Mouse (Mus musculus) limb, embryonic 13.5 days (tissue): ENCODE measurements at regions not wholly inside any gene's neighbourhood (a gene's known extent, or its start where the extent isn't known, plus 50 kb on each side); places are given as distances from the start of the nearest gene placed in this dataset.
A peak's percentile ranks its signal among the peaks of the same experiment; 100 is the strongest.

ENCODE experiments used
- ATAC-seq: fragments of 200-750 bp; cut with Nextera tagmentation; 2 replicates; pipeline ENCODE4 v1.8.0; 2017; ENCODE audit warnings: low read depth, moderate number of reproducible peaks, moderate TSS enrichment; ENCODE audit not compliant: low FRiP score
- H3K27ac ChIP-seq: fragments of 300-500 bp; sonication (generic); 2 replicates; pipeline ENCODE4 v1.5.1; 2015; ENCODE audit warnings: inconsistent platforms, mild to moderate bottlenecking, moderate library complexity
- H3K27me3 ChIP-seq: fragments of 300-500 bp; sonication (generic); 2 replicates; pipeline ENCODE4 v1.6.1; 2015; ENCODE audit warnings: mild to moderate bottlenecking, inconsistent platforms
- H3K36me3 ChIP-seq: fragments of 300-500 bp; sonication (generic); 2 replicates; pipeline ENCODE4 v1.6.1; 2015; ENCODE audit warnings: inconsistent platforms, mild to moderate bottlenecking, moderate library complexity
- H3K4me1 ChIP-seq: fragments of 300-500 bp; sonication (generic); 2 replicates; pipeline ENCODE4 v1.6.1; 2015; ENCODE audit warnings: inconsistent platforms
- H3K4me2 ChIP-seq: fragments of 300-500 bp; sonication (generic); replicated peaks from 2 replicates; pipeline ENCODE4 v1.6.1; 2015; ENCODE audit warnings: inconsistent platforms, mild to moderate bottlenecking, moderate library complexity
- H3K4me3 ChIP-seq: fragments of 300-500 bp; sonication (generic); 2 replicates; pipeline ENCODE4 v1.5.1; 2015; ENCODE audit warnings: moderate library complexity, mild to moderate bottlenecking, inconsistent platforms
- H3K9ac ChIP-seq: fragments of 300-500 bp; sonication (generic); 2 replicates; pipeline ENCODE4 v1.6.1; 2015; ENCODE audit warnings: mild to moderate bottlenecking, inconsistent platforms
- H3K9me3 ChIP-seq: fragments of 300-500 bp; sonication (generic); 2 replicates; pipeline ENCODE4 v1.6.1; 2016; ENCODE audit warnings: inconsistent platforms
- WGBS: fragments of 180-500 bp; shearing (Covaris S2); methylation state at CpG from one replicate; pipeline ENCODE4 v1.1.7; 2015; 5-methylcytosine and 5-hydroxymethylcytosine counted together

DNA sequence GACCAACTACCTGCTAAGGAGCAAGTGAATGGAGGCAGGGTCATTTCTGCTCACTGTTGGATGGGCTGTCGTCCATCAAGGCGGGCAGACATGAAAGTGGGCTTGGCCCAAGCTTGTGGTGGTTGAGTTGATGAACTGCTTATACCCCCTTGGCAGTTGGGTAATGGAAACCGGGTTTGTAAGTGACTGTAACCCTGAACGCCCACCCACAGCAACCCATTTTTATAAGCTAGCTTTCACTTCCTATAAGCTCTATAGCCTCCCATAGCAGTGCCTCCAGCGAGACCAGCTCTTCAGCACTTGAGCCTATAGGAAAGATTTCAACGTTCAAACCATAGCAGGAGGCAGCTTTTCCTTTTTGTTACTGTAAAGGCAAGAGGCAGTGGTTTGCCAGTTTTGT lies 116.2 kb downstream of the Mbl2 start:
- Histone ChIP-seq H3K4me1 (no peaks in the 10 kb centered on the region), H3K27ac (no peak overlapping the region), H3K4me2 (no peak overlapping the region), H3K27me3 (no peaks in the 10 kb centered on the region), H3K36me3 (no peaks in the 10 kb centered on the region), H3K9ac (no peak overlapping the region), H3K9me3 (no peaks in the 10 kb centered on the region), H3K4me3 (no peak overlapping the region)
- no peak for ATAC-seq
- WGBS = 68% methylated on average over 6 of the region's 6 CpGs

DNA sequence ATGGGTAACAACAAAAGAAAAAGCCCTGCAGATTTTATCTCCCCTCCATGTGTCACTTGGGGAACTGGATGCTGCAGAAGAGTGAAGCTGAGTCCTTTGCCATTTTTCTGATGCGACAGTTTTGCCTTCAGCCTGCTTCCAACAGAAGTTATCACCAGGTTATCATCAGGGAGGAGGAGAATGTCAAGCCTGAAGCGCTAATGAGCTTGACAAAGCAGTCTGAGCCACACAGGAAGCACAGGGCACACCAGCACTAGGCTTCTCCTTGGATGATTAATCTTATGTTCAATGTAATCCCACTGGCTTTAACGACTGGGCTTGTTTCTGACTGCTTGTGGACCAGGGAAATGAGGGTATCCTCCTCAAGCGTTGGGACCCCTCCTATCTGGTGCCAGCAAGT lies 122.2 kb downstream of the Mbl2 start:
- ATAC-seq = no peak
- H3K36me3 ChIP-seq = no peaks in the 10 kb centered on the region
- H3K4me2 ChIP-seq = no peak overlapping the region
- no peaks in the 10 kb centered on the region for H3K9me3 ChIP-seq
- H3K4me1 ChIP-seq = peaks cover 7% of the 10 kb centered on the region; the same call in 1 of the 2 replicates
- H3K27ac ChIP-seq = no peak overlapping the region
- H3K4me3 ChIP-seq = no peak overlapping the region
- H3K27me3 ChIP-seq = no peaks in the 10 kb centered on the region
- no peak overlapping the region for H3K9ac ChIP-seq
- 16% methylated on average over 4 of the region's 4 CpGs for WGBS

DNA sequence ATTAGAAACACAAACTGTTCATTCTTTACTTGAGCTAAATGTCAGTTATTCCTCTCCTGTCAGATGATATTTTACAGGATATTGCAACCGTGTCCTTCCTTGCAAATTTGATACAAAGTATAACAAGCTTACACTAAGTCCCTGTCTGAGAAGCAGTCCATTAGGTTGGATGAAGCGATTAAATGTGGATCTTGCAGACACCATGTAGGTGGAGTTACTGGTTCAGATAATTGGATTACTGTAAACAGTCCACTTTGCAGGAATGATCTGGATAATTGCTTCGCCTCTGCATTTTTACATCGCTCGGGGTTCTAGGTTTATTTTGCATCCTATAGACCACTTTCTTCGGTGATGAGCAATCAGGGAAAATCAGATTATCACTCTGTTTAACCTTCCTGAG lies 126.2 kb downstream of the Mbl2 start:
- no peak overlapping the region for H3K4me3 ChIP-seq
- no peak overlapping the region for H3K27ac ChIP-seq
- WGBS = 58% methylated on average over 6 of the region's 6 CpGs
- peaks cover 7% of the 10 kb centered on the region; the same call in 1 of the 2 replicates for H3K4me1 ChIP-seq
- H3K4me2 ChIP-seq = no peak overlapping the region
- H3K36me3 ChIP-seq = no peaks in the 10 kb centered on the region
- H3K27me3 ChIP-seq = no peaks in the 10 kb centered on the region
- H3K9me3 ChIP-seq = no peaks in the 10 kb centered on the region
- no peak overlapping the region for H3K9ac ChIP-seq
- ATAC-seq = no peak

DNA sequence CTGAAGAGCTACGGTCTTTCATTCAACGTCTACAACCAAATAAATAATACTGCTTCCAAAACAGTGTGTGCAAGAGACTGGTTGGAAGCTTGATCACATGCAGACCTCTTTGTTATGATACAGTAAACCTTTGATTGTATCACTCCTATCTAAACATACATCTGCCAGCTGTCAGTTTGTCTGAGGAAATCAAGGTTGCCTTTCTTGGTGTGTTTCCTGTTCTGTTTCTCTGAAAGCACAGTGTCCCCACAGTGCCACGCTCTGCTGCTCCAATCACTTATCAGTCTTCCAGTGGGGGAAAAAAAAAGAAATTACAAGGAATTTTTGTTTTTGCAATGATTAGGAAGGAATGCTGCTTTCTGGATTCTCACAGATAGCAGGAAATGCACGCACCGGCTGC lies 139.2 kb downstream of the Mbl2 start:
- H3K27ac ChIP-seq = no peak overlapping the region

DNA sequence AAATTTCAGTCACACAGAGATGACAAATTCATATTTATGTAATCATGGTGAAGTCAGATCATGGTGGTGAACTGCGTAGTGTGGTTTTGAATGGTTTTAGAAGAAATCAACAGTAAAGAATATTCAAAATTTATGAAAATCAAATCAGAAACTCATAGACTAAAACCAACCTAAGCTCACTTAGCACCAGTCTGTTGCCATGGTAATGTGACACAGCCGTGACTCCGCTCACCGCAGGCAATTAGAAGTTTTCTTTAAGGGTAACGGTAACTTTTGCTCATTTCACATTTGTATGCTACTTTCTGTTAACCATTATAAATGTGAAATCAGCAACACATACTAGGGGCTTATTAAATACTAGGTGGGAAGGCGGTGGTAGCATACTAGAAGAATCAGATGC lies 147.0 kb downstream of the Mbl2 start:
- no peaks in the 10 kb centered on the region for H3K27me3 ChIP-seq
- H3K9ac ChIP-seq = no peak overlapping the region
- no peak for ATAC-seq
- no peak overlapping the region for H3K4me3 ChIP-seq
- no peak overlapping the region for H3K27ac ChIP-seq
- no peaks in the 10 kb centered on the region for H3K4me1 ChIP-seq
- H3K9me3 ChIP-seq = no peaks in the 10 kb centered on the region
- H3K36me3 ChIP-seq = no peaks in the 10 kb centered on the region
- no peak overlapping the region for H3K4me2 ChIP-seq
- WGBS = 41% methylated on average over 6 of the region's 6 CpGs

More for the DNA sequence above, 139.2 kb downstream of the Mbl2 start:
- 0 out of 2 replicates have a peak, but pooled peaks cover 6% of the 10 kb centered on the region for H3K4me1 ChIP-seq
- ATAC-seq = no peak
- no peak overlapping the region for H3K9ac ChIP-seq
- 30% methylated on average over 5 of the region's 5 CpGs for whole genome bisulfite sequencing
- no peaks in the 10 kb centered on the region for H3K27me3 ChIP-seq
- no peaks in the 10 kb centered on the region for H3K9me3 ChIP-seq
- H3K4me2 ChIP-seq = 0 out of 2 replicates have a peak overlapping the region, but pooled peaks have one; percentile 14
- no peak overlapping the region for H3K4me3 ChIP-seq
- no peaks in the 10 kb centered on the region for H3K36me3 ChIP-seq

DNA sequence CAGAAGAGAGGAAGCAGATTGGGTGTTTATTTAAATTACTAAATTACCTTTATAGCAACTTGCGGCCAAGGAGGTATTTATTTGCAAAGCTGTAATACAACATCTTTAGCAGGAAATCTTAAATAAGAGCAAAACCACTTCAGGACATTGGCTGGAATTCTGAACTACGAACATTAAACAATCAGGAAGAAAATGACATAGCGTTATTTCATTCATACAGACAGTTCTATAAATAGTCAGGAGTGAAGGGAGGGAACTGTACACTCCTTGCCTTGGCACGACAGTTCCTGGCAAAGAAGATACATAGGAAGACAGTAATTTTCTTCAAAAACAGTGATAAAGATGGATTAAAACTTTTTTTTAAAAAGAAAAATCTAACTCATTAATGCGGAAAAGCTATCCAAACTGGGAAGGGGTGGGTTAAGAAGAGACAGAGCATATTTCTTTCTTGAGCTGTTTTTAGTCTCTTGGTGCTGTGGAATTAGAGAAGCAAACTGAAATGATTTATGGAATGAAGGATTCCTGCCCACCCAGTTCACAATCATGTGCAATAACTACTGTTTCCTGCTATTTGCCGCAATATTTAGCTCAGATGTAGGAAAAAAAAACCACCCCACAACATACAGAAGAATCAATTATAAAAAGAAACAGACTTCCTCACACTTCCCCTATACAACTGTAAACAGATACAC lies 147.9 kb downstream of the Mbl2 start:
- no peaks in the 10 kb centered on the region for H3K9me3 ChIP-seq
- no peak for ATAC-seq
- H3K27ac ChIP-seq = no peak overlapping the region
- no peaks in the 10 kb centered on the region for H3K4me1 ChIP-seq
- H3K36me3 ChIP-seq = no peaks in the 10 kb centered on the region
- no peaks in the 10 kb centered on the region for H3K27me3 ChIP-seq
- no peak overlapping the region for H3K4me3 ChIP-seq
- 58% methylated on average over 6 of the region's 6 CpGs for WGBS
- no peak overlapping the region for H3K4me2 ChIP-seq
- no peak overlapping the region for H3K9ac ChIP-seq

DNA sequence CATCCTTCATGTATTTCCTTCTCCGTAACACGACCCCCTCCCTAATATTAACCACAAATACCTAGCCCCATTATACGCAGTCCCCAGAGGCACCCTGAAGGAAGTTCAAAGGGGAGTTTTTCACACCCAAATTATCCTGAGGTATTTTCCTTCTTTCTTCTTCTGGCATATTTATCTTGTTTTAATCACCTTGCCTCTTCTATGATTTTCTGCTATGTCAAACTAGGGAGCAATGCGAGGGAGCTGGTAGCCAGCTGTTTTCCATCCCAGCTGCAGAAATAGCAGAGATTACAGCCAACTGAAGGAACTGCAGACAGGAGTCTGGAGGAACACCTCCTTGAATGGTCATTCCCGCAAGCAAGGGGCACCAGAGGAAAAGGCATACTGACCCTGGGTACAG lies 155.7 kb downstream of the Dkk1 start:
- Histone ChIP-seq H3K4me1 (peaks cover 10% of the 10 kb centered on the region), H3K27ac (no peak overlapping the region), H3K36me3 (no peaks in the 10 kb centered on the region), H3K9ac (no peak overlapping the region), H3K27me3 (no peaks in the 10 kb centered on the region), H3K9me3 (no peaks in the 10 kb centered on the region), H3K4me2 (no peak overlapping the region), H3K4me3 (no peak overlapping the region)
- no peak for ATAC-seq
- WGBS = 20% methylated on average over 5 of the region's 5 CpGs

DNA sequence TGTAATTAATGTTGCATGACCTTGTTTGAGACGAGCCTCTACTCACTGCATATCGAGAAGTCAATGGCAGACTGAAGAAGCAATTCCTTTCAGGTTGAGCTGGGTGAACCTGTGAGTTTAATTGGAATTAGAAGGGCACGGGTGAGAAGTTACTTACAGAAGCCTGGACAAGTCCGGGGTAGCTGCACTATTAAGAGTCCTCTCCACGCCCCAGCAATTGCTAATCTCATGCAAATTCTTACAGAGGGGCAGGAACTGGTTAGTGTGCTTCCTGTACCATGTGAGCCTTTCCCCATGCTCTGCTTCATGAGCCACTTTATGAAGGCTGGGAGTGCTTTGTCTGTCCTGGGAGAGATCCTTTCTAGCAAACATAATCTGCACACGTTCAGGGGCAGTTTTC lies 142.5 kb downstream of the Dkk1 start:
- Histone ChIP-seq H3K27ac (no peak overlapping the region), H3K4me3 (no peak overlapping the region), H3K9me3 (no peaks in the 10 kb centered on the region; the same call in 1 of the 2 replicates), H3K36me3 (no peaks in the 10 kb centered on the region), H3K4me2 (no peak overlapping the region), H3K9ac (no peak overlapping the region), H3K27me3 (no peaks in the 10 kb centered on the region), H3K4me1 (no peaks in the 10 kb centered on the region)
- no peak for ATAC-seq
- 84% methylated on average over 6 of the region's 6 CpGs for WGBS

DNA sequence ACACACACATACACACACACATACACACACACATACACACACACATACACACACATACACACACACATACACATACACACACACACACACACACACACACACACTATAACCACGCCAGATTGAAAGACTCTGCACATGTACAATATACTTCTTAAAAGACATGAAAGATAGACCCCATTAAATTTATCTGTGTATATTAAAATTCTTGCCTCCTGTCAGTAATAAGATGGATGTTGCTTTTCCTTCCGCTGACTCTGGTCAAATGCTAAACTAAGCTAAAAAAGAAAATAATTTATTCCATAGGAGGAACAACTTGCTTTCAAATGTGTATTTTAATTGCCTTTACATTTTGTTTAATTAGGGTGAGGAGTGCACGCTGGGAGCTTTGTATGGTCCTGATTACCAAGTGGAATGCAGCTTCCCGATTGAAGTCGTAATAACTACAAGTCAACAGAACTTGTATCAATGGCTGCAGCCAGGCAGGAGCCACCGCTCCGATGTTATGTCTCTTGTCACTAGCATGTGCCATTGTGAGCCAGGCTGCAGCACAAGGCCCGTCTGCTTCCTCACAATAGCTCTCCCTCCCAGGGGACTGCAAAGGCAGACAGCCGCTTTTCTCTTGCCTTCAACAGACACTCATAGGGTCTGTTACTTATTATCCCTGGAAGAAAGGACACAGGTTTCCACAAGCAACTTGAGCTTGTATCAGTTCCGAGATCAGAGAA lies 129.7 kb downstream of the Dkk1 start:
- H3K4me3 ChIP-seq = no peak overlapping the region
- H3K36me3 ChIP-seq = no peaks in the 10 kb centered on the region
- WGBS = 15% methylated on average over 10 of the region's 10 CpGs
- H3K9ac ChIP-seq = no peak overlapping the region
- H3K9me3 ChIP-seq = no peaks in the 10 kb centered on the region
- no peak overlapping the region for H3K27ac ChIP-seq
- H3K4me1 ChIP-seq = peaks cover 9% of the 10 kb centered on the region
- peak overlapping the region; percentile 36 for H3K4me2 ChIP-seq
- H3K27me3 ChIP-seq = no peaks in the 10 kb centered on the region
- no peak for ATAC-seq

DNA sequence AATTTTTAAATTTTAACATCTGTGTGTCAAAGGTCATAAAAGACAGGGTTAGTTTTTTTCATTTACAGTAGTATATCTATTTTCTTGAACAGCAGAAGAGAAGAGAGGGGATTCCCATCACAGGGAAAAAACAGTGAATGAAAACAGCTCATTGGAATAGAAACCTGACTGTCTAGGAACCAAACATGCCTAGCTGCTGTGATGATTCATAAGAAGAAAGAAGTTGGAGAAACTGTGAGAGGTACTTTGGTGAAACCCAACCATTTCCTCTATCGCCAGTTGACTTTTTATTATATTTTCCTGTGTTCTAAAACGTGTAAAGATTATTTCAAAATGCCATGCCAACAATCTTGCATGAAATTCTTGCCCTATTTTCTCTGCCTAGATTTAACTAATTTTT lies 123.8 kb downstream of the Dkk1 start:
- Histone ChIP-seq H3K9me3 (no peaks in the 10 kb centered on the region), H3K36me3 (no peaks in the 10 kb centered on the region), H3K27me3 (no peaks in the 10 kb centered on the region), H3K4me1 (0 out of 2 replicates have a peak, but pooled peaks cover 9% of the 10 kb centered on the region), H3K4me3 (no peak overlapping the region), H3K4me2 (no peak overlapping the region), H3K27ac (no peak overlapping the region), H3K9ac (no peak overlapping the region)
- 78% methylated on average over 2 of the region's 2 CpGs for WGBS
- ATAC-seq = no peak

DNA sequence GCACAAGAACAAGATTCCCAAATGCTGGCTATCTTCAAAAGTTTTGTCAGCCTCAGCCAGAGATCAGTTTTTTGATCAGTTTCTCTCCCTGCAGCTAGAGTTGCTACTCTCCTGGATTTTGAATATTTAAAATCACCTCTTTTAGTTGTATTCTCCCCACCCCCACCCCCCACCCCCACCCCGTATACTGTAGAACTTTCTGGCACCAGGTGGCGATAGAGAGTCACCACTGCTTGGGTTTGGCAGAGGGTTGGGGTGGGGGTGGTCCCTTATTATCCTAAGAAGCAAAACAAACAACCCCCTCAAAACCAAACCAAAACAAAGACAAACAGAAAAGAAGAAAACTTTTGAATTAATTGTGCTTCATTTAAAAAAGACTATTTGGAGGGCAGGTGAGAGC lies 122.0 kb downstream of the Dkk1 start:
- Histone ChIP-seq H3K27me3 (no peaks in the 10 kb centered on the region), H3K27ac (no peak overlapping the region), H3K36me3 (no peaks in the 10 kb centered on the region), H3K9me3 (no peaks in the 10 kb centered on the region; the same call in 1 of the 2 replicates), H3K4me2 (no peak overlapping the region), H3K9ac (no peak overlapping the region), H3K4me3 (no peak overlapping the region), H3K4me1 (0 out of 2 replicates have a peak, but pooled peaks cover 9% of the 10 kb centered on the region)
- ATAC-seq = no peak
- 3% methylated on average over 2 of the region's 2 CpGs for WGBS

DNA sequence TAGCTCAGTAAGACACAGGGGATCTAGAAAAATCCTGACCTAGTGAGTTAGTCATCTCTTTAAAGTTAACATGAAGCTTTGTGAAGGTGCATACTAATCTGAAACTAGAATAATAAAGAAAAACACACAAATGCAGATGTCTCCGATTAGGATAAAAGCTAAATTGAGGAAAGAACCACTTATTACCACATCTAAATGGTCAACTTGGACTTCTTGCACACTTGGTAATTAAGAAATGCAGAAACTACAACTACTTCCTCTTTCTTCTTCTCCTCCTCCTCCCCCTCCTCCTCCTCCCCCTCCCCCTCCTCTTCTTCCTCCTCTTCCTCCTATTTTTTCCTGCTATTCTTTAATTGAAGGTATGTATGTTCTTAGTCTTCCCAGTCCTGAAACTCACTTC lies 116.3 kb downstream of the Dkk1 start:
- ATAC-seq = no peak
- no peaks in the 10 kb centered on the region for H3K36me3 ChIP-seq
- no peaks in the 10 kb centered on the region for H3K27me3 ChIP-seq
- H3K4me1 ChIP-seq = 0 out of 2 replicates have a peak, but pooled peaks cover 9% of the 10 kb centered on the region
- H3K27ac ChIP-seq = no peak overlapping the region
- H3K9me3 ChIP-seq = no peaks in the 10 kb centered on the region; the same call in 1 of the 2 replicates
- WGBS = 87% methylated on average over 1 of the region's 1 CpGs
- H3K9ac ChIP-seq = no peak overlapping the region
- no peak overlapping the region for H3K4me2 ChIP-seq
- H3K4me3 ChIP-seq = no peak overlapping the region
